Mouse (Mus musculus) monocyte, adult 59 days (primary cell): ENCODE measurements around the gene Olfr906. TPM values are rescaled to one million over a fixed set of nuclear protein-coding genes. Genes with fewer than 3 reads are reported as not detected.

Experiments
- total RNA-seq, 2 experiments: library from RNA; stranded (reverse); gene quantifications; one replicate each; pipeline ENCODE4 v1.2.4; 2023

Gene Olfr906
- total RNA-seq: not detected

GRCm38 (mm10) chr9:38486785-38487184, at the start of gene Olfr906:
Gene Olfr906 (plus strand): TSS chr9:38487085.

GRCm38 (mm10) chr9:38447352-38447751, 39.5 kb upstream of the Olfr906 start, which contains the start of gene Olfr902:
Gene Olfr902 (plus strand): TSS chr9:38447652.

GRCm38 (mm10) chr9:38462844-38463243, 24.0 kb upstream of the Olfr906 start, which contains the start of gene Olfr904:
Gene Olfr904 (plus strand): TSS chr9:38463144.

GRCm38 (mm10) chr9:38470807-38471206, 16.1 kb upstream of the Olfr906 start, which contains the start of gene Olfr905:
Gene Olfr905 (plus strand): TSS chr9:38471107.

GRCm38 (mm10) chr9:38495501-38495900, 8.6 kb downstream of the Olfr906 start, which contains the start of gene Olfr907:
Gene Olfr907 (plus strand): TSS chr9:38495801.

GRCm38 (mm10) chr9:38521280-38521679, 34.4 kb downstream of the Olfr906 start, which contains the start of gene Olfr911-ps1:
Gene Olfr911-ps1 (plus strand): TSS chr9:38521580.

GRCm38 (mm10) chr9:38537549-38537948, 50.7 kb downstream of the Olfr906 start, which contains the start of gene Olfr910:
Gene Olfr910 (plus strand): TSS chr9:38537849.

Other genes with a start within 250 kb of the Olfr906 start
- gene Olfr143, start 234.3 kb upstream of the Olfr906 start, total RNA-seq: not detected
- not detected for gene Olfr895, start 219.2 kb upstream of the Olfr906 start, total RNA-seq
- not detected for gene Olfr896-ps1, start 196.0 kb upstream of the Olfr906 start, total RNA-seq
- gene Olfr25, start 158.0 kb upstream of the Olfr906 start, total RNA-seq: not detected
- gene Olfr898, start 138.7 kb upstream of the Olfr906 start, total RNA-seq: not detected
- gene Olfr250, start 120.2 kb upstream of the Olfr906 start, total RNA-seq: not detected
- gene Olfr251, start 110.0 kb upstream of the Olfr906 start, total RNA-seq: not detected
- gene Olfr147, start 85.4 kb upstream of the Olfr906 start, total RNA-seq: not detected
- not detected for gene Olfr901, start 57.6 kb upstream of the Olfr906 start, total RNA-seq
- gene Olfr902, start 39.4 kb upstream of the Olfr906 start, total RNA-seq: not detected
- gene Olfr904, start 23.9 kb upstream of the Olfr906 start, total RNA-seq: not detected
- not detected for gene Olfr905, start 16.0 kb upstream of the Olfr906 start, total RNA-seq
- gene Olfr907, start 8.7 kb downstream of the Olfr906 start, total RNA-seq: not detected
- gene Olfr911-ps1, start 34.5 kb downstream of the Olfr906 start, total RNA-seq: not detected
- gene Olfr910, start 50.8 kb downstream of the Olfr906 start, total RNA-seq: not detected
- not detected for gene Olfr912, start 93.1 kb downstream of the Olfr906 start, total RNA-seq
- not detected for gene Olfr913, start 105.7 kb downstream of the Olfr906 start, total RNA-seq
- gene Olfr914, start 118.0 kb downstream of the Olfr906 start, total RNA-seq: not detected
- gene Olfr916, start 172.8 kb downstream of the Olfr906 start, total RNA-seq: not detected
- not detected for gene Olfr917, start 178.8 kb downstream of the Olfr906 start, total RNA-seq
- not detected for gene Olfr918, start 187.5 kb downstream of the Olfr906 start, total RNA-seq
- gene Olfr919, start 216.6 kb downstream of the Olfr906 start, total RNA-seq: not detected
- 10 to 100 TPM; 72.6 to 77.7 TPM for gene Vwa5a, start 231.2 kb downstream of the Olfr906 start, total RNA-seq